Mouse (Mus musculus): Measurements from ENCODE around the gene Cldn15. TPM values are rescaled to one million over a fixed set of nuclear protein-coding genes. Genes with fewer than 3 reads are reported as not detected.

The Cldn15 gene
- total and polyA plus RNA-seq, 3 experiments, result 1.2 to 2.1 TPM; not detected in 1

- no peaks in the 10 kb centered on the region for H3K27me3 ChIP-seq (ENCODE audit: control insufficient read depth in 1 of 2, insufficient read depth in 2 of 2, low read length in 2 of 2)
- no peak overlapping the region for H3K9ac ChIP-seq (ENCODE audit: control insufficient read depth, low read depth, low read length, poor library complexity, severe bottlenecking)
- peaks cover 9% of the 10 kb centered on the region for H3K79me2 ChIP-seq (ENCODE audit: control insufficient read depth, insufficient read depth, low read length, poor library complexity)
- no peak overlapping the region for H3K4me3 ChIP-seq (ENCODE audit: control insufficient read depth in 1 of 2, insufficient read depth in 1 of 2, low read depth in 2 of 2, low read length in 2 of 2)
- peaks cover 0 to 26% of the 10 kb centered on the region in 2 experiments; a peak in 3 of 4 replicates for H3K36me3 ChIP-seq (ENCODE audit: control insufficient read depth in 1 of 2, insufficient read depth in 2 of 2, low read length in 2 of 2)
- no peak overlapping the region for H3K27ac ChIP-seq (ENCODE audit: control insufficient read depth, low read depth, low read length)
- TF ChIP-seq ELF1 (IDR thresholded peaks at IDR 0.05; ENCODE audit: low read depth, low read length) (no peak), POLR2A (IDR thresholded peaks at IDR 0.05; ENCODE audit: control insufficient read depth in 1 of 2, insufficient read depth in 1 of 2, low read depth in 1 of 2, low read length in 2 of 2, poor library complexity in 1 of 2) (no peak), RCOR1 (IDR thresholded peaks at IDR 0.05; ENCODE audit: low read depth, low read length) (no peak), EP300 (IDR thresholded peaks at IDR 0.05; ENCODE audit: low read depth in 1 of 2, low read length in 2 of 2) (no peak), HCFC1 (IDR thresholded peaks at IDR 0.05; ENCODE audit: low read depth, low read length) (no peak), POLR2AphosphoS5 (IDR thresholded peaks at IDR 0.05; ENCODE audit: borderline replicate concordance, low read depth, low read length) (no peak), KAT2A (conservative IDR thresholded peaks at IDR 0.05; ENCODE audit: low read depth, low read length) (no peak), SMC3 (IDR thresholded peaks at IDR 0.05; ENCODE audit: low read depth, low read length) (no peak), GABPA (IDR thresholded peaks at IDR 0.05; ENCODE audit: low read depth, low read length) (no peak), POLR2AphosphoS2 (IDR thresholded peaks at IDR 0.05; ENCODE audit: low read length) (no peak), MXI1 (IDR thresholded peaks at IDR 0.05; ENCODE audit: low read depth, low read length) (no peak), ETS1 (IDR thresholded peaks at IDR 0.05; ENCODE audit: low read depth, low read length) (no peak), USF1 (IDR thresholded peaks at IDR 0.05; ENCODE audit: low read depth, low read length) (no peak), MEF2A (IDR thresholded peaks at IDR 0.05; ENCODE audit: extremely low read depth, insufficient replicate concordance, low read depth, low read length, poor library complexity, severe bottlenecking) (no peak), RAD21 (IDR thresholded peaks at IDR 0.05; ENCODE audit: low read depth, low read length) (no peak), MAFK (IDR thresholded peaks at IDR 0.05; ENCODE audit: borderline replicate concordance, low read depth, low read length) (no peak), MAZ (IDR thresholded peaks at IDR 0.05; ENCODE audit: low read depth, low read length) (no peak), BHLHE40 (IDR thresholded peaks at IDR 0.05; ENCODE audit: borderline replicate concordance, low read depth, low read length) (no peak), CHD2 (IDR thresholded peaks at IDR 0.05; ENCODE audit: low read length) (no peak), USF2 (IDR thresholded peaks at IDR 0.05; ENCODE audit: borderline replicate concordance in 1 of 2, insufficient read depth in 1 of 2, low read depth in 1 of 2, low read length in 2 of 2) (no peak)
- no peak for DNase-seq (ENCODE audit: low read depth, low spot score)
- H3K4me1 ChIP-seq (ENCODE audit: control insufficient read depth in 1 of 2, insufficient read depth in 2 of 2, low read length in 2 of 2), result peaks cover 3 to 20% of the 10 kb centered on the region in 2 experiments; a peak in 3 of 4 replicates
- H3K9me3 ChIP-seq (replicated peaks; ENCODE audit: insufficient read depth, low read length), result no peaks in the 10 kb centered on the region
These were observed 542 bp downstream of the Cldn15 start for GRCm38 (mm10) chr5:136966861-136967455.

All from MEL (cell line).